Mouse (Mus musculus) neural tube, postnatal 0 days (tissue): Measurements from ENCODE around the gene Olfr94. TPM values are rescaled to one million over a fixed set of nuclear protein-coding genes. Genes with fewer than 3 reads are reported as not detected.

Experiments used
- polyA plus RNA-seq: library from polyadenylated mRNA; unstranded; fragments of >200 nt; fragmentation: Nextera tagmentation; extraction: Ambion mirVana; gene quantifications from 2 replicates; pipeline ENCODE4 v1.2.1, GENCODE M21; 2015

Olfr94 gene
- 0.21 TPM in 1 of 2 replicates, not detected in the other for polyA plus RNA-seq

GRCm38 (mm10) chr17:37200894-37201293 lies at the start of gene Olfr94:
Gene Olfr94, minus strand, starts transcription at chr17:37200994.

GRCm38 (mm10) chr17:37237230-37237629 lies 36.4 kb upstream of the Olfr94 start, which contains the start of gene Olfr97:
Gene Olfr97, minus strand, starts transcription at chr17:37237330.

GRCm38 (mm10) chr17:37219846-37220245 lies 19.1 kb upstream of the Olfr94 start, which contains the start of gene Olfr96:
Gene Olfr96, plus strand, starts transcription at chr17:37220146.

GRCm38 (mm10) chr17:37213018-37213417 lies 12.2 kb upstream of the Olfr94 start, which contains the start of gene Olfr95:
Gene Olfr95, minus strand, starts transcription at chr17:37213118.

GRCm38 (mm10) chr17:37193656-37194055 lies 7.1 kb downstream of the Olfr94 start, which contains the start of gene Ubd:
Gene Ubd, plus strand, starts transcription at chr17:37193892.

GRCm38 (mm10) chr17:37161394-37161793 lies 39.4 kb downstream of the Olfr94 start, which contains the start of gene Olfr93:
Gene Olfr93, minus strand, starts transcription at chr17:37161494.

Other genes with a start within 250 kb of the Olfr94 start
- 153 and 169 TPM in 2 replicates for gene Ppp1r11, start 249.3 kb downstream of the Olfr94 start, polyA plus RNA-seq
- gene Znrd1, start 242.4 kb downstream of the Olfr94 start, polyA plus RNA-seq, result 54.6 and 58.0 TPM in 2 replicates
- gene Znrd1as, start 242.4 kb downstream of the Olfr94 start, polyA plus RNA-seq, result 3.4 and 4.6 TPM in 2 replicates
- 0.25 TPM in 1 of 2 replicates, not detected in the other for gene 2410137M14Rik, start 219.8 kb downstream of the Olfr94 start, polyA plus RNA-seq
- gene H2-M5, start 211.5 kb downstream of the Olfr94 start, polyA plus RNA-seq, result 1.1 and 1.4 TPM in 2 replicates
- 106 and 132 TPM in 2 replicates for gene Zfp57, start 199.8 kb downstream of the Olfr94 start, polyA plus RNA-seq
- 0.88 and 2.0 TPM in 2 replicates for gene Mog, start 177.6 kb downstream of the Olfr94 start, polyA plus RNA-seq
- gene Gabbr1, start 155.0 kb downstream of the Olfr94 start, polyA plus RNA-seq, result 95.5 and 105 TPM in 2 replicates
- gene Olfr90, start 112.5 kb downstream of the Olfr94 start, polyA plus RNA-seq, result 0.08 TPM in 1 of 2 replicates, not detected in the other
- gene Olfr91, start 102.7 kb downstream of the Olfr94 start, polyA plus RNA-seq, result not detected in 2 replicates
- not detected in 2 replicates for gene Olfr92, start 80.9 kb downstream of the Olfr94 start, polyA plus RNA-seq
- gene Olfr93, start 39.5 kb downstream of the Olfr94 start, polyA plus RNA-seq, result not detected in 2 replicates
- gene Ubd, start 7.1 kb downstream of the Olfr94 start, polyA plus RNA-seq, result not detected in 2 replicates
- 0.03 and 0.04 TPM in 2 replicates for gene Olfr95, start 12.1 kb upstream of the Olfr94 start, polyA plus RNA-seq
- gene Olfr96, start 19.2 kb upstream of the Olfr94 start, polyA plus RNA-seq, result not detected in 2 replicates
- gene Olfr97, start 36.3 kb upstream of the Olfr94 start, polyA plus RNA-seq, result not detected in 2 replicates
- not detected in 2 replicates for gene Olfr98, start 62.8 kb upstream of the Olfr94 start, polyA plus RNA-seq
- 2.6 and 2.8 TPM in 2 replicates for gene H2-M3, start 69.2 kb upstream of the Olfr94 start, polyA plus RNA-seq
- gene Olfr99, start 82.5 kb upstream of the Olfr94 start, polyA plus RNA-seq, result not detected in 2 replicates
- gene Olfr101, start 103.3 kb upstream of the Olfr94 start, polyA plus RNA-seq, result not detected in 2 replicates
- not detected in 2 replicates for gene Olfr102, start 116.1 kb upstream of the Olfr94 start, polyA plus RNA-seq
- gene Olfr103, start 138.7 kb upstream of the Olfr94 start, polyA plus RNA-seq, result not detected in 2 replicates
- not detected in 2 replicates for gene Olfr104-ps, start 158.6 kb upstream of the Olfr94 start, polyA plus RNA-seq
- gene Olfr105-ps, start 178.0 kb upstream of the Olfr94 start, polyA plus RNA-seq, result not detected in 2 replicates
- gene Olfr106-ps, start 189.4 kb upstream of the Olfr94 start, polyA plus RNA-seq, result not detected in 2 replicates
- not detected in 2 replicates for gene Olfr107, start 198.2 kb upstream of the Olfr94 start, polyA plus RNA-seq
- gene Olfr108, start 244.5 kb upstream of the Olfr94 start, polyA plus RNA-seq, result not detected in 2 replicates